Mouse (Mus musculus) CH12.LX (cell line): ENCODE results near the gene Chd4. TPM values are rescaled to one million over a fixed set of nuclear protein-coding genes. Genes with fewer than 3 reads are reported as not detected.

ENCODE experiments used
- DNase-seq: peaks from one replicate; pipeline ENCODE4 v3.0.0-alpha.2; 2013; ENCODE audit errors: extremely low read depth
- H3K27ac ChIP-seq: 2 replicates; pipeline ENCODE4 v1.5.1; 2012; ENCODE audit warnings: low read depth, mild to moderate bottlenecking, control low read depth, moderate library complexity; ENCODE audit not compliant: insufficient read depth
- H3K27me3 ChIP-seq: replicated peaks from 2 replicates; pipeline ENCODE3; 2012; ENCODE audit warnings: inconsistent platforms
- H3K36me3 ChIP-seq, 2 experiments: replicated peaks in 1 of 2; 2 replicates each; pipeline versions ENCODE3 to v1.6.1; 2012; ENCODE audit warnings: inconsistent platforms in 1 of 2, low read length in 1 of 2, mild to moderate bottlenecking in 1 of 2, mixed read lengths in 1 of 2, moderate library complexity in 1 of 2; ENCODE audit not compliant: control insufficient read depth in 1 of 2, insufficient read depth in 1 of 2
- H3K4me1 ChIP-seq, 2 experiments: 2 replicates each; pipeline ENCODE4 v1.6.1; 2012; ENCODE audit warnings: inconsistent platforms in 1 of 2, moderate library complexity in 1 of 2; ENCODE audit not compliant: insufficient read depth in 2 of 2, control insufficient read depth in 1 of 2
- H3K4me2 ChIP-seq: 2 replicates; pipeline ENCODE4 v1.6.1; 2012; ENCODE audit warnings: low read depth, mild to moderate bottlenecking, control low read depth; ENCODE audit not compliant: poor library complexity, insufficient read depth, severe bottlenecking
- H3K4me3 ChIP-seq, 3 experiments: fragments of 150-350 bp in 1 of 3; sonication (generic) in 1 of 3; replicated peaks in 1 of 3; 2 replicates each; pipeline versions ENCODE3 to v1.5.1; 2011 to 2012; ENCODE audit warnings: low read depth in 2 of 3, low read length in 2 of 3, mild to moderate bottlenecking in 2 of 3, moderate library complexity in 2 of 3, control low read depth in 1 of 3, improper control_type of control experiment in 1 of 3, inconsistent platforms in 1 of 3, mixed read lengths in 1 of 3; ENCODE audit not compliant: poor library complexity in 1 of 3
- H3K79me2 ChIP-seq: replicated peaks from 2 replicates; pipeline ENCODE4 v1.6.1; 2012; ENCODE audit warnings: mild to moderate bottlenecking, moderate library complexity; ENCODE audit not compliant: control insufficient read depth, poor library complexity, insufficient read depth, severe bottlenecking; ENCODE audit errors: extremely low read depth
- H3K9ac ChIP-seq: 2 replicates; pipeline ENCODE4 v1.6.1; 2012; ENCODE audit warnings: low read depth, mild to moderate bottlenecking, control low read depth, moderate library complexity; ENCODE audit not compliant: insufficient read depth
- H3K9me3 ChIP-seq: replicated peaks from 2 replicates; pipeline ENCODE3; 2012; ENCODE audit warnings: low read length, inconsistent platforms, mixed read lengths
- BHLHE40 ChIP-seq: IDR thresholded peaks from 2 replicates; pipeline ENCODE4 v1.6.1; 2011; ENCODE audit warnings: mild to moderate bottlenecking, low read depth, low read length, improper control_type of control experiment
- CTCF ChIP-seq, 2 experiments: IDR thresholded peaks in 1 of 2; conservative IDR thresholded peaks in 1 of 2; 2 replicates each; pipeline ENCODE4 v1.5.1; 2011 to 2012; ENCODE audit warnings: low read depth in 2 of 2, low read length in 2 of 2, improper control_type of control experiment in 1 of 2, inconsistent platforms in 1 of 2, mild to moderate bottlenecking in 1 of 2, moderate library complexity in 1 of 2
- EP300 ChIP-seq: IDR thresholded peaks from 2 replicates; pipeline ENCODE4 v1.6.1; 2011; ENCODE audit warnings: low read length, improper control_type of control experiment
- GABPA ChIP-seq: IDR thresholded peaks from 2 replicates; pipeline ENCODE4 v1.6.1; 2012; ENCODE audit warnings: low read depth, low read length, improper control_type of control experiment, inconsistent platforms; ENCODE audit not compliant: insufficient replicate concordance
- IRF4 ChIP-seq: IDR thresholded peaks from 2 replicates; pipeline ENCODE4 v1.6.1; 2014; ENCODE audit warnings: low read depth, mild to moderate bottlenecking, inconsistent platforms, low read length, improper control_type of control experiment
- KAT2A ChIP-seq: IDR thresholded peaks from 2 replicates; pipeline ENCODE4 v1.6.1; 2012; ENCODE audit warnings: low read length, improper control_type of control experiment, inconsistent platforms; ENCODE audit not compliant: insufficient replicate concordance
- MAX ChIP-seq: IDR thresholded peaks from 2 replicates; pipeline ENCODE4 v1.6.1; 2011; ENCODE audit warnings: low read length, improper control_type of control experiment
- MAZ ChIP-seq: IDR thresholded peaks from 2 replicates; pipeline ENCODE4 v1.6.1; 2012; ENCODE audit warnings: low read depth, mild to moderate bottlenecking, inconsistent platforms, low read length, improper control_type of control experiment, moderate library complexity
- MYC ChIP-seq: IDR thresholded peaks from 2 replicates; pipeline ENCODE4 v1.6.1; 2011; ENCODE audit warnings: low read depth, mild to moderate bottlenecking, improper control_type of control experiment, low read length
- POLR2AphosphoS2 ChIP-seq: IDR thresholded peaks from 2 replicates; pipeline ENCODE4 v1.6.1; 2011; ENCODE audit warnings: low read depth, low read length, improper control_type of control experiment
- RAD21 ChIP-seq: IDR thresholded peaks from 2 replicates; pipeline ENCODE4 v1.6.1; 2011; ENCODE audit warnings: low read depth, mild to moderate bottlenecking, low read length, improper control_type of control experiment, moderate library complexity
- SMC3 ChIP-seq: IDR thresholded peaks from 2 replicates; pipeline ENCODE4 v1.6.1; 2011; ENCODE audit warnings: low read depth, low read length, improper control_type of control experiment
- TCF12 ChIP-seq: IDR thresholded peaks from 2 replicates; pipeline ENCODE4 v1.6.1; 2014; ENCODE audit warnings: low read depth, mild to moderate bottlenecking, inconsistent platforms, low read length, improper control_type of control experiment
- UBTF ChIP-seq: IDR thresholded peaks from 2 replicates; pipeline ENCODE4 v1.6.1; 2012; ENCODE audit warnings: low read depth, mild to moderate bottlenecking, inconsistent platforms, low read length, improper control_type of control experiment, moderate library complexity
- ZC3H11A ChIP-seq: IDR thresholded peaks from 2 replicates; pipeline ENCODE4 v1.6.1; 2012; ENCODE audit warnings: low read depth, mild to moderate bottlenecking, inconsistent platforms, low read length, improper control_type of control experiment
- dilution Hi-C: fragments of 300-500 bp; cut with MboI; formaldehyde crosslinking; loops from 2 replicates; pipeline ENCODE4 v1.14.3; 2020; ENCODE audit warnings: low sequenced_read_pairs; ENCODE audit not compliant: extremely low pct_unique_long_range_greater_than_20kb, extremely low pct_ligation_motif_present
- in situ Hi-C: fragments of 300-500 bp; cut with MboI; formaldehyde crosslinking; loops from 3 replicates; pipeline ENCODE4 v1.14.3; 2019; ENCODE audit warnings: low sequenced_read_pairs, low pct_ligation_motif_present, low pct_unique_long_range_greater_than_20kb, mixed read lengths
- polyA plus RNA-seq: library from polyadenylated mRNA; unstranded; fragments of >175 nt; gene quantifications from 2 replicates; pipeline ENCODE4 v1.2.1, GENCODE M21; 2012; ENCODE audit warnings: low read depth; ENCODE audit not compliant: insufficient read length
- total RNA-seq, 2 experiments: library from RNA; depleted of rRNA; stranded (reverse); fragments of 300-350 nt in 1 of 2; fragments of >200 nt in 1 of 2; gene quantifications; 2 replicates each; pipeline ENCODE4 v1.2.3; 2012 to 2014

Gene Chd4
- total and polyA plus RNA-seq, 3 experiments: 72.7 to 200 (median 165) TPM

GRCm38 (mm10) chr6:125082801-125083386, 12.9 kb upstream of the Chd4 start:
- Histone ChIP-seq H3K4me1 (peaks cover 0 to 9% of the 10 kb centered on the region in 2 experiments; a peak in 2 of 4 replicates), H3K79me2 (no peaks in the 10 kb centered on the region), H3K4me3 (no peak overlapping the region), H3K9ac (no peak overlapping the region), H3K4me2 (no peak overlapping the region), H3K9me3 (no peaks in the 10 kb centered on the region), H3K27ac (no peak overlapping the region), H3K27me3 (no peaks in the 10 kb centered on the region), H3K36me3 (peaks cover 20 to 66% of the 10 kb centered on the region in 2 experiments)
- TF ChIP-seq POLR2AphosphoS2 (no peak), GABPA (no peak), MAZ (no peak), UBTF (no peak), EP300 (no peak)
- in situ Hi-C loops (no loop called here), dilution Hi-C loops (no loop called here)
- DNase-seq: no peak

GRCm38 (mm10) chr6:125084424-125084823, 11.4 kb upstream of the Chd4 start:
- H3K9ac ChIP-seq: no peak overlapping the region
- in situ Hi-C loops (no loop called here), dilution Hi-C loops (no loop called here)
- no peaks in the 10 kb centered on the region for H3K79me2 ChIP-seq
- TF ChIP-seq ZC3H11A (peak; percentile 40; the same call in 1 of the 2 replicates), MAX (peak; percentile 59; the same call in 1 of the 2 replicates), TCF12 (no peak), KAT2A (no peak), SMC3 (peak; percentile 89), MYC (peak; percentile 98), BHLHE40 (no peak), IRF4 (0 out of 2 replicates have a peak, but pooled peaks have one; percentile 18), RAD21 (peak; percentile 96), CTCF (conservative IDR thresholded peaks at IDR 0.05 in 1 of 2, IDR thresholded peaks at IDR 0.05 in 1 of 2; ENCODE audit: low read depth in 2 of 2, low read length in 2 of 2) (peak; percentile 81 to 96)
- DNase-seq: peak; percentile 74
- peaks cover 5 to 15% of the 10 kb centered on the region in 2 experiments for H3K4me1 ChIP-seq
- H3K9me3 ChIP-seq: no peaks in the 10 kb centered on the region
- H3K27ac ChIP-seq: no peak overlapping the region
- no peak overlapping the region for H3K4me3 ChIP-seq
- no peak overlapping the region for H3K4me2 ChIP-seq
- H3K36me3 ChIP-seq: peaks cover 20 to 55% of the 10 kb centered on the region in 2 experiments
- no peaks in the 10 kb centered on the region for H3K27me3 ChIP-seq
